Mouse (Mus musculus): ENCODE results near the gene Jund. TPM values are rescaled to one million over a fixed set of nuclear protein-coding genes. Genes with fewer than 3 reads are reported as not detected.
A peak's percentile ranks its signal among the peaks of the same experiment; 100 is the strongest.

The Jund gene
- total and polyA plus RNA-seq, 3 experiments: 16.5 to 18.8 TPM; not detected in 1

DNA sequence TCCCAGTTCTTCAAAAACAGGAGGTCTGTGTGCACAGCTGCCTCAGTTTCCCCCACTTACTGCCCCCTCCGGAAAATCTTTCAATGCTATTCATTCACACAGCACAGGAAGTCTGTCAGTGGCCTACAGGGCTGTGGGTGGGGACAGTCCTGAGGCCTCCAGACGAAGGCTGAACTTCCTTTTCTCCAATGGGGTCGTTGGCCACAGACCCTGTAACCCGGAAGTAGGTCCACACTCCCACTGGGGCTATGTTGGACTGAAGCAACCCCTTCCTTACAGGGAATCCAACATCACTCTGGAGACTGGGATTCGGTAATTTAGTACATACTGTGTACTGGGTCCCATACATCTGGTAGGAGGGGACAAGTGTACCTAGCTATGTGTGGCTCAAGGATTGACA, 5.1 kb upstream of the Jund start:
- peak; percentile 46 for DNase-seq (ENCODE audit: low read depth, low spot score)

GRCm38 (mm10) chr8:70695318-70696018, 3.3 kb upstream of the Jund start:
- H3K4me1 ChIP-seq (ENCODE audit: control insufficient read depth in 1 of 2, insufficient read depth in 2 of 2, low read length in 2 of 2): peaks cover 8 to 29% of the 10 kb centered on the region in 2 experiments
- H3K9me3 ChIP-seq (replicated peaks; ENCODE audit: insufficient read depth, low read length): no peaks in the 10 kb centered on the region
- peaks cover 0 to 4% of the 10 kb centered on the region in 2 experiments; a peak in 2 of 4 replicates for H3K36me3 ChIP-seq (ENCODE audit: control insufficient read depth in 1 of 2, insufficient read depth in 2 of 2, low read length in 2 of 2)
- peak overlapping the region; percentile 63 for H3K27ac ChIP-seq (ENCODE audit: control insufficient read depth, low read depth, low read length)
- peaks cover 11% of the 10 kb centered on the region; the same call in 1 of the 2 replicates for H3K79me2 ChIP-seq (ENCODE audit: control insufficient read depth, insufficient read depth, low read length, poor library complexity)
- peak overlapping the region; percentile 41 to 68 for H3K4me3 ChIP-seq (ENCODE audit: control insufficient read depth in 1 of 2, insufficient read depth in 1 of 2, low read depth in 2 of 2, low read length in 2 of 2)
- DNase-seq (ENCODE audit: low read depth, low spot score): peak; percentile 87
- peak; percentile 58 for TF ChIP-seq ELF1 (IDR thresholded peaks at IDR 0.05; ENCODE audit: low read depth, low read length)
- TF ChIP-seq SIN3A (IDR thresholded peaks at IDR 0.05; ENCODE audit: low read length): peak; percentile 36; the same call in 1 of the 2 replicates
- TF ChIP-seq BHLHE40 (IDR thresholded peaks at IDR 0.05; ENCODE audit: borderline replicate concordance, low read depth, low read length): no peak
- peak; percentile 76 for TF ChIP-seq ETS1 (IDR thresholded peaks at IDR 0.05; ENCODE audit: low read depth, low read length)
- no peak for TF ChIP-seq RAD21 (IDR thresholded peaks at IDR 0.05; ENCODE audit: low read depth, low read length)
- TF ChIP-seq MYC (IDR thresholded peaks at IDR 0.05; ENCODE audit: low read depth, low read length): 0 out of 2 replicates have a peak, but pooled peaks have one; percentile 12
- peak; percentile 39 for TF ChIP-seq MXI1 (IDR thresholded peaks at IDR 0.05; ENCODE audit: low read depth, low read length)
- no peak for TF ChIP-seq CTCF (IDR thresholded peaks at IDR 0.05 in 2 of 3, conservative IDR thresholded peaks at IDR 0.05 in 1 of 3; ENCODE audit: control insufficient read depth in 1 of 3, insufficient read depth in 1 of 3, low read depth in 2 of 3, low read length in 3 of 3, poor library complexity in 1 of 3, severe bottlenecking in 1 of 3)
- no peak for TF ChIP-seq ZC3H11A (IDR thresholded peaks at IDR 0.05; ENCODE audit: low read depth, low read length)
- no peak for TF ChIP-seq MAX (IDR thresholded peaks at IDR 0.05; ENCODE audit: low read length)
- no peak for TF ChIP-seq MAFK (IDR thresholded peaks at IDR 0.05; ENCODE audit: borderline replicate concordance, low read depth, low read length)
- TF ChIP-seq NELFE (IDR thresholded peaks at IDR 0.05; ENCODE audit: low read depth, low read length): no peak; the same call in 1 of the 2 replicates
- TF ChIP-seq KAT2A (conservative IDR thresholded peaks at IDR 0.05; ENCODE audit: low read depth, low read length): no peak
- peak; percentile 14; the same call in 1 of the 2 replicates for TF ChIP-seq NRF1 (IDR thresholded peaks at IDR 0.05; ENCODE audit: insufficient read depth, low read depth, low read length, poor library complexity, severe bottlenecking)
- TF ChIP-seq USF1 (IDR thresholded peaks at IDR 0.05; ENCODE audit: low read depth, low read length): no peak
- TF ChIP-seq HCFC1 (IDR thresholded peaks at IDR 0.05; ENCODE audit: low read depth, low read length): peak; percentile 24; the same call in 1 of the 2 replicates
- TF ChIP-seq POLR2A (IDR thresholded peaks at IDR 0.05; ENCODE audit: control insufficient read depth in 1 of 2, insufficient read depth in 1 of 2, low read depth in 1 of 2, low read length in 2 of 2, poor library complexity in 1 of 2): peak; percentile 44 to 48; a peak in 2 of 4 replicates
- TF ChIP-seq MYB (IDR thresholded peaks at IDR 0.05; ENCODE audit: low read depth, low read length): no peak
- TF ChIP-seq TBP (IDR thresholded peaks at IDR 0.05; ENCODE audit: low read depth, low read length): no peak; the same call in 1 of the 2 replicates
- no peak for TF ChIP-seq ZMIZ1 (IDR thresholded peaks at IDR 0.05; ENCODE audit: low read depth, low read length)
- TF ChIP-seq RCOR1 (IDR thresholded peaks at IDR 0.05; ENCODE audit: low read depth, low read length): no peak
- TF ChIP-seq POLR2AphosphoS2 (IDR thresholded peaks at IDR 0.05; ENCODE audit: low read length): 0 out of 2 replicates have a peak, but pooled peaks have one; percentile 30
- TF ChIP-seq TCF12 (IDR thresholded peaks at IDR 0.05; ENCODE audit: low read depth, low read length): peak; percentile 48; the same call in 1 of the 2 replicates
- TF ChIP-seq TAL1 (IDR thresholded peaks at IDR 0.05; ENCODE audit: low read length): no peak
- H3K27me3 ChIP-seq (ENCODE audit: control insufficient read depth in 1 of 2, insufficient read depth in 2 of 2, low read length in 2 of 2): no peaks in the 10 kb centered on the region
- H3K9ac ChIP-seq (ENCODE audit: control insufficient read depth, low read depth, low read length, poor library complexity, severe bottlenecking): peak overlapping the region; percentile 74

More for the DNA sequence above, 5.1 kb upstream of the Jund start:
- Histone ChIP-seq H3K79me2 (ENCODE audit: control insufficient read depth, insufficient read depth, low read length, poor library complexity) (no peaks in the 10 kb centered on the region), H3K4me1 (ENCODE audit: control insufficient read depth in 1 of 2, insufficient read depth in 2 of 2, low read length in 2 of 2) (peaks cover 8 to 29% of the 10 kb centered on the region in 2 experiments), H3K4me3 (ENCODE audit: control insufficient read depth in 1 of 2, insufficient read depth in 1 of 2, low read depth in 2 of 2, low read length in 2 of 2) (no peak overlapping the region), H3K36me3 (ENCODE audit: control insufficient read depth in 1 of 2, insufficient read depth in 2 of 2, low read length in 2 of 2) (peaks cover 0 to 4% of the 10 kb centered on the region in 2 experiments; a peak in 2 of 4 replicates), H3K9ac (ENCODE audit: control insufficient read depth, low read depth, low read length, poor library complexity, severe bottlenecking) (no peak overlapping the region), H3K9me3 (replicated peaks; ENCODE audit: insufficient read depth, low read length) (no peaks in the 10 kb centered on the region), H3K27me3 (ENCODE audit: control insufficient read depth in 1 of 2, insufficient read depth in 2 of 2, low read length in 2 of 2) (peaks cover 0 to 3% of the 10 kb centered on the region in 2 experiments; a peak in 1 of 4 replicates), H3K27ac (ENCODE audit: control insufficient read depth, low read depth, low read length) (no peak overlapping the region)
- TF ChIP-seq ELF1 (IDR thresholded peaks at IDR 0.05; ENCODE audit: low read depth, low read length) (peak; percentile 57; the same call in 1 of the 2 replicates), E2F4 (IDR thresholded peaks at IDR 0.05; ENCODE audit: borderline replicate concordance, low read depth, low read length) (no peak), SMC3 (IDR thresholded peaks at IDR 0.05; ENCODE audit: low read depth, low read length) (no peak), MAX (IDR thresholded peaks at IDR 0.05; ENCODE audit: low read length) (no peak), TBP (IDR thresholded peaks at IDR 0.05; ENCODE audit: low read depth, low read length) (no peak), UBTF (IDR thresholded peaks at IDR 0.05; ENCODE audit: borderline replicate concordance, insufficient read depth, low read depth, low read length) (no peak)

Data from MEL (cell line).